Mouse (Mus musculus) frontal cortex, postnatal 10 days (tissue): ENCODE measurements around the gene Stk11.

ENCODE experiments used
- DNase-seq, 2 experiments: peaks; one replicate each; pipeline ENCODE4 v3.0.0; 2022; ENCODE audit warnings: low spot score in 2 of 2, mixed read lengths in 1 of 2

Gene Stk11

GRCm38 (mm10) chr10:80094684-80095083 lies 20.9 kb upstream of the Stk11 start:
- DNase-seq: no peak

- DNase-seq: no peak
Observed at GRCm38 (mm10) chr10:80095547-80095946, 20.1 kb upstream of the Stk11 start.

- DNase-seq: no peak
Observed at GRCm38 (mm10) chr10:80097275-80097674, 18.3 kb upstream of the Stk11 start.

GRCm38 (mm10) chr10:80098630-80099029 lies 17.0 kb upstream of the Stk11 start:
- DNase-seq: no peak

DNA sequence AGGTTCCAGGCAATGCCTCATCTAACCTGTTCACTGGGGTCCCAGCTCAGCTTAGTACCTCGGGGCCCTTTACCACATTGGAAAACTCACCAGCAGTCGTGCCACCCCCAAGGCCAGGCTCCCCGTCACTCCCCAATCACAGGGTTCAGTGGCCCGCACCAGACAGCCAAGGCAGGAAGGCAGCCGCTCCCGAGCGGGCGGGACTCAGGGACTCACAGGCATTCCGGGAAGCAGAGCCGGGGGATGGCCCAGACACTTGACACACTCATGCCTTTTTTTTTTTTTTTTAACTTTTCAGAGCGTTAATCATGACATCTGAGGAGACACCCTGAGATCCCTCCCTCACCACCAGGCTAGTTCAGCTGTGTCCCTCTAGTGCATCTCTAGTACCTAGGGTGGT lies 14.6 kb upstream of the Stk11 start:
- DNase-seq: no peak

DNA sequence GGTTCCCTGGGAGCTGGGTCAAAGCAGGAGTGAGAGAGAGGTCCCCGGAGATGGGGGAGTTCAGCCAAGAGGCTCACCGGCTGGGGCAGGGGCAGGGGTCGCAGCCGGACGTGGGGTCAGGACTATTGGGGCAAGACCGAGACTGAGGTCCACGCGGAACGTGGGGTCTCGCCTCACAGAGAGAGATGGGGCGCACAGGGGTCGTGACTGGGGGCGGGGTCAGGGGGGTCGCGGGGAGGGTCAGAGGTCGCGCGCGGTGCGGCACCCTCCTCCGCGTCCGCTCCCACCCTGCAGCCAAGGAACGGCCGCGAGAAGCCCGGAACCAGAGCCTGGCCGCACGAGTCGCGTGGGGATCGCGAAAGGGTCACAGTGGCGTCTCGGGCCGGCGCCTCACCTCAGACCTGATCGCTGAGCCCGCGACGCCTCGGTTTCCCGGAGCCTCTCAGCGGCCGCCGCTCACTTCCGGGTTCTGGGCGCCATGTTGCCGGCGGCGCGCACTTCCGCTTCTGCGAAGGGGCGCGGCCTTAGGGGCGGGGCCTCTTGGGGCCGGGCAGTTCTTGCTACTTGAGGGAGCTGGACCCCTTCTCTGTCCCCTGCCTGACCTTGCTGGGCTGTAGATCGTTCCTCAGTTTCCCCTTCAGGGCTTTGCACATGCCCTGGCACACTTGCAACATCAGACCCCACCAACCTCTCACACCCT lies 13.2 kb upstream of the Stk11 start:
- DNase-seq: peak; percentile 52 to 80

- no peak for DNase-seq
Observed at GRCm38 (mm10) chr10:80103032-80103431, 12.6 kb upstream of the Stk11 start.

DNA sequence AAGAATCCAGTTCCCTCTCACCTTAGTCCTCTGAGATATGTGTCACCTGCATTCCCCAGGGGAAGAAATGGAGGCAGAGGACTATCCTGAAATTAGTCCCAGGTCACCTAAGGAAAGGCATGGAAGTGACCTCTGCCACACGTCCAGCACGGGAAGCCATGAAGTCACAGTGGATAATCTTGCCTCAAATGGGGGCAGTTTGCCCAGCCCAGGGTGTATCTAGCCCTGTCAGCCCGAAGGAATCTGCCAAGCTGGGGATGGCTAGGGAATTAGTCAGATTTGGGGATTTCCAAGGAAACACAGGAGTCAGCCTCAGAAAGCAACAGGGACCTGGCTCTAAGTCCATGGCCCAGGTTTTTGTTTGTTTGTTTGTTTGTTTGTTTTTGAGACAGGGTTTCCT lies 11.4 kb upstream of the Stk11 start:
- DNase-seq: no peak

- no peak for DNase-seq
Observed at GRCm38 (mm10) chr10:80105460-80105859, 10.1 kb upstream of the Stk11 start, which contains the start of gene Sbno2. Gene Sbno2 (minus strand): TSS chr10:80105571.

DNA sequence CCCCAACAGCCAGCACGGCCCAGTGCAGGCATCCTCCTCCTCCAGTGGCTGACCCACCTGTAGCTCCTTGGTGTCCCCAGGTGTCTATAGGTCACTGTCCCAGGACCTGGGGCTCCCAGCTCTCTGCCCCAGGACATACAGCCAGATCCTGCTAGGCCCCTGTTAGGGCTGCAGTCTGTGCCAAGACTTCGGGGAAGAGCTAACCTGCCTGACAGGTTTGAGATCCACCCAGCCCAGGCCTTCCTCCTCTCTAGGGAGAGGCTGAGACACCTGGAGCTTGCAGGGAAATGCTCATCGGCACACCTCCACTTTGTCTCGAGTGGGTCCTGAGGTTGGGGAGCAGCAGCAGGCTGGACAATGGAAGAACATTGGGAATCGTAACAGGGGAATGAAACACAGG lies 9.7 kb upstream of the Stk11 start:
- DNase-seq: no peak

- no peak for DNase-seq
Observed at GRCm38 (mm10) chr10:80107678-80108077, 7.9 kb upstream of the Stk11 start.

DNA sequence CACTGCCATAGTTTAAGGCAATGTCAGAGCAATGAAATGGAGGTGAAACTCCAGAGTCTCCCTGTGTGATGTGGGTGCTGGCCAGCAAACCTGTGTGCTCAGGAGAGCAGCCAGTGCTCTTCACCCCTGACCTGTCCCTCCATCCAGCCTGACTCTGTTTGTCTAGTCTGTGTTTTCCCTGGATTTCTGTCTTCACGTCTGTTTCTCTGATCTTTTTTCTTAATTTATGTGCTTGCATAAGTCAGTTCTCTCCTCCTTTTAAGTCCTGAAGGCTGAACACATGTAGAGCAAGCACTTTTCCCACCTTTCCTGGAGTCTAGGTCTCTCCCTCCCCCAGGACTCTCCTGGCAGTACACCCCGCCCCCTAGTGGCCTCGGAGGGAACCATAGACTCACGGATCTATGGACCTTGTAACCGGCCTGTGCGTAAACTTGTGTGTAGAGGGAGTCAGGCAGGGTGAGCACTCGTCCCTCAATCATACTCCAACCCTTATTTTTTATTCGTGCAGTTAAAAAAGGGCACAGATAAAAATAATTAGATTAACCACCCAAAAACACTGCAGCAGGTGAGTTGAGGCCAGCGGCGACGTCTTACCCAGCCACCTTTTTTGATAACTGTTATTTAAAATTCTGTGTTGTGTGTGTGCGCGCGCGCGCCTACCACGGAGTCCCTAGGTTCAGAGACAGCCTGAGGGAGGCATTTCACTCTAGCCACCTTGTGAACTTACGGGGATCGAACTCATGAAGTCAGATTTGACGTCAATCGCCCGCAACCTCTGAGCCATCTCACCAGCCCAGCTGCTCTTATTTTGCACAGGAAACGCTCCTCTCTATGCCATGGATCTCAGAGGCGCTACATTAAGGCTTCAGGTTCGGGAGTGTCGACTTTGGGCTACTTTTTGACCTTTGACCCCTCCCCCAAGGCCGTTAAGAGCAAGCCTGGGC lies 990 bp upstream of the Stk11 start:
- peak; percentile 78 to 80 for DNase-seq

- no peak for DNase-seq
Observed at GRCm38 (mm10) chr10:80115944-80116335, 337 bp downstream of the Stk11 start.

GRCm38 (mm10) chr10:80116563-80116926 lies 942 bp downstream of the Stk11 start:
- peak in 1 of 2 experiments; percentile 24 for DNase-seq

- DNase-seq: no peak
Observed at GRCm38 (mm10) chr10:80116927-80117691, 1.5 kb downstream of the Stk11 start.

DNA sequence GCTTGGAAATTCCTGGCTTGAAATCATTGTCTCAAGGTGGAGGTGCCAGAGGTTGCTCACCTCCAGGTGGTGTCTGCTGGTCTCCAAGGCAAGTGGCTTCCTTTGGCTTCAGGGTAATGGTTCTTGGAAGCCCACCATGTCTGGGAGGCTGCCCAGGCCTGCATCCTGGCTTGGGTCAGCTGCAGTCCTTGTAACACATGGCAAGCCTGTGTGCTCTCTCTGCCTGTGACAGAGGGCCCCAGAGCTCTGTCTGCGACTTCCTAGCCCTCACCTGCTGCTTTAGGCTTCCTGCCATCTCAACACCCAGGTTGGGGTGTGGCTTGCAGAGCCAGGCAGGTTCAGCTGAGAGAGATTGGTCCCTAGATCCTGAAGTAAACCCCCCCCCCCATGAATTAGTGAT lies 2.1 kb downstream of the Stk11 start:
- DNase-seq: no peak

- no peak for DNase-seq
Observed at GRCm38 (mm10) chr10:80118552-80118951, 2.9 kb downstream of the Stk11 start.

DNA sequence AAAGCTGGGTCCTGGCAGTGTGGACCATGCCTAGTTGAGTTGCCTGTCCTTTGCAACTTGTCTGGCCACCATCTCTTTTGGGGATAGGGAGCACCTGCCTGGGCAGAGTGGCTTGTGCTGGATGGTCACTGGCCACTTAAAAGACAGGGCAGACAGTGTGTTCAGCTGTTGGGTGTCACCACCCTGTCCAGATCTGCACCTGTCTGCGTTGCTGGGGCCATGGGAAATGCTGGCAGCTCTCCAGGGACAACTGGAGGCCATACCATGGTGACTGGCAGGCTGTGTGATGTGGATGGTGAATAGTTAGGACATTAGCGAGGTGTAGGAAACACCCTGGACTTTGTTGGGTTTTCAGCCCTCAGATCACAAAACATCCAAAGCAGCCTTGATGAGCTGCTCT lies 4.5 kb downstream of the Stk11 start:
- no peak for DNase-seq

- no peak for DNase-seq
Observed at GRCm38 (mm10) chr10:80121639-80122038, 6.0 kb downstream of the Stk11 start.

DNA sequence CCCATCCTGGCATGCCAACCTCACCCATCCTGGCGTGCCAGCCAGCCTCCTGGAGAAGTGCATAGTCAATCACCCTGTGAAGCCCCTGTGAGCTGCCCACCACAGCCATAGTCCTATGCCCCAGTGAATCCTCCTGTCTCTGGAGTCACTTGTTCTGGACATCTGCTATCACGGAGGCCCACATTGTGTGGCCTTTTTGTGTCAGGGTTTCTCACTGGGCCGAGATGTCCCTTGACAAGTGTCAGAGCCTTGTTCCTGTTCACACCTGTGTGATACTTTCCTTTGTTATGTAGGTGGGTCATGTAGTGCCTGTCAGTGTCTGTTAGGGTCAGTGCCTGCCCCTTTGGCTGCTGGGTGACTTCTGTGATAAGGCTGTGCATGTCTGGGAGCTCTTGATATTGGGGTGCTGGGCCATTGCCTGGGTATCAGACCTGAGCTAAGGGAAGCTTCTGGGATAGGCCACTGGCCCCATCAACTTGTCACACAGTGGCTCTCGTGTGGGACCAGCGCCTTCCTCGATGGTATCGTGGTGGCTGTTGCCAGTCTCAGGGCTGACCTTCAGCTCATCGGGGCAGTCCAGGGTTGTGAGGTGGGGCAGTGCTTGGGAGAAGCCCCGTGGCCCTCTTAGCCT lies 8.4 kb downstream of the Stk11 start:
- no peak for DNase-seq

GRCm38 (mm10) chr10:80127920-80128319 lies 12.3 kb downstream of the Stk11 start:
- DNase-seq: no peak

DNA sequence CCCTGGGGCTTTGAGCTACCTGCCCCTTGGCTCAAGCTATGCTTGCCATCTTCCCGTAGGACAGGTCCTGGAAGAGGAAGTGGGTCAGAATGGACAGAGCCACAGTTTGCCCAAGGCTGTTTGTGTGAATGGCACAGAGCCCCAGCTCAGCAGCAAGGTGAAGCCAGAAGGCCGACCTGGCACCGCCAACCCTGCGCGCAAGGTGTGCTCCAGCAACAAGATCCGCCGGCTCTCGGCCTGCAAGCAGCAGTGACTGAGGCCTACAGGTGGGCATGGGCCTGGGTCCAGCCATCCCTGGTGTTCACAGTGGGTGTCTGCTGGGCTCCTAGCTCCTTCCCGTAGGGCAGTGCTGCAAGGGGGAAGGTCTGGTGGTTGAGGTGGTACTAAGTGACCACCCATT lies 14.2 kb downstream of the Stk11 start:
- DNase-seq: no peak
